Mouse (Mus musculus) layer of hippocampus, adult 18-20 months (tissue): ENCODE results near the gene Trim43b. TPM values are rescaled to one million over a fixed set of nuclear protein-coding genes. Genes with fewer than 3 reads are reported as not detected.
"Not testable (repeated sequence)": the region's sequence is repeated elsewhere in the genome, so short reads cannot be mapped to it uniquely, and the experiment has no call there.

Source experiments
- DNase-seq, 2 experiments: peaks; one replicate each; pipeline ENCODE4 v3.0.0; 2022; ENCODE audit warnings: low spot score in 2 of 2
- long read RNA-seq: library from polyadenylated mRNA; stranded (forward); transcript quantifications from one replicate; pipeline ENCODE4 v2.0.0, GENCODE M21; 2021
- total RNA-seq, 2 experiments: library from RNA; stranded (reverse); gene quantifications; 2 replicates each; pipeline ENCODE4 v1.2.3; 2021

The Trim43b gene
- under 1 TPM; 0.36 to 0.42 TPM for total RNA-seq
- long read RNA-seq: 0 reads

- DNase-seq: not testable (repeated sequence)
Measured at GRCm38 (mm10) chr9:89092735-89093134, at the start of gene Trim43b. TSS of gene Trim43b (minus strand) at chr9:89092835.

GRCm38 (mm10) chr9:89104576-89104975, 11.9 kb upstream of the Trim43b start:
- DNase-seq: not testable (repeated sequence)

- not testable (repeated sequence) for DNase-seq
Measured at GRCm38 (mm10) chr9:89086746-89087145, 5.9 kb downstream of the Trim43b start.

GRCm38 (mm10) chr9:89079637-89080036, 13.0 kb downstream of the Trim43b start:
- not testable (repeated sequence) for DNase-seq

- DNase-seq: not testable (repeated sequence)
Measured at GRCm38 (mm10) chr9:89076508-89076907, 16.1 kb downstream of the Trim43b start.

GRCm38 (mm10) chr9:89067143-89067501, 25.5 kb downstream of the Trim43b start:
- not testable (repeated sequence) for DNase-seq

GRCm38 (mm10) chr9:89066378-89067142, 26.1 kb downstream of the Trim43b start:
- peak; percentile 46 to 67 for DNase-seq

Other genes starting within 250 kb of the Trim43b start
- gene Bcl2a1a, start 135.9 kb downstream of the Trim43b start, total RNA-seq: not detected
- gene Bcl2a1b, start 106.4 kb upstream of the Trim43b start, total RNA-seq: 1 to 10 TPM in 1 of 2 experiments, not detected in 1; 1.1 TPM
- gene Gm29094, start 106.5 kb upstream of the Trim43b start, total RNA-seq: not detected
- gene Mthfs, start 117.8 kb upstream of the Trim43b start, total RNA-seq: 10 to 100 TPM; 32.4 to 41.5 TPM